ENCODE assay signal across 11 mouse cellular contexts in the genomic region with DNA sequence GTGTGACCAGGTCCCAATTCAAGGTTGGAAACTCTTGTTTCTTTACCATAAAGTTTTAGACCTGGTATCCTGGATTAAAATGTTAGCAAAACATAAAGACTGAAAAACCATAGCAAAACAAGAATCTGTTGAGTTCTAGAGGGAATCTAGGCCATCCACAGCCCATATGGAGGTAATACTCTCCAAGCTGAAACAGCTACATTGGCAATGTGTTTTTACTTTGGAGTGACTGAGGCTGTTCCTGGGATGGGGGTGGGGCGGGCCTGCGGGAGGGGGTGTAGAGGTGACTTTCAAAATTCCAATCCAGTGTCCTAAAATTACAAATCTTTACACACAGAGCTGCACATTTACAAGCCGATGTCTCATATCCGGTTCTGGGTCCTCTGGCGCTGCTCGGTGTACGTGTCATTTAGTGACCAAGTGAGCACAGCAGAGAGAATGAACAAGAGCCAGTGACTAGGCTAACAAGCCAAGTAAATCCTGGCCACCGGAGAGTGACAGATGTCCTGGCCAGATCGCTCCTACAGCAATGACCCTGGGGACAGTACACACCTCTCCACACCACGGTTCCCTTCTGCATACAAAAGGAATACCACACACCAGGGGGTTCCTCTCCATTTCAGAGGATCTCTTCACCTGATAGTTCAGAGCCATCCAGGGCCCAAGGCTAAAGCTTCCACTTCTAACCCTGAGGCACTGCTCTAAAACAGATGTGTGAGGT. TPM values are rescaled to one million over a fixed set of nuclear protein-coding genes. Genes with fewer than 3 reads are reported as not detected.
A peak's percentile ranks its signal among the peaks of the same experiment; 100 is the strongest.
DNase-seq lines count a peak whose midpoint lies in the region; ATAC-seq and TF ChIP-seq lines count a peak whose summit lies in the region.
"Had no signal": no experiment of that assay in that cellular context is flagged by ENCODE, and none has a peak within 500 bp of the region (broad histone marks: within the 10 kb centered on the region; RNA-seq: fewer than 3 reads in every experiment).

No protein-coding gene starts in this region.

- TF ChIP-seq CTCF in cerebellum, adult 2 months (IDR thresholded peaks at IDR 0.05; ENCODE audit: borderline replicate concordance, insufficient read depth, low read depth, low read length) = no peak

- no peaks in the 10 kb centered on the region for H3K27me3 ChIP-seq in cerebellum, adult 2 months (ENCODE audit: control insufficient read depth, insufficient read depth, low read length)
- H3K27me3 ChIP-seq in embryonic facial prominence, embryonic 15.5 days = no peaks in the 10 kb centered on the region
- H3K27me3 ChIP-seq: midbrain, embryonic 12.5 days had no signal

- no peaks in the 10 kb centered on the region for H3K9me3 ChIP-seq in embryonic facial prominence, embryonic 15.5 days (replicated peaks)
- H3K9me3 ChIP-seq: midbrain, embryonic 12.5 days had no signal

- peak overlapping the region; percentile 96 for H3K27ac ChIP-seq in cerebellum, adult 2 months (ENCODE audit: insufficient read depth, low read length)
- H3K27ac ChIP-seq in embryonic facial prominence, embryonic 15.5 days (replicated peaks) = peak overlapping the region; percentile 74
- H3K27ac ChIP-seq: midbrain, embryonic 12.5 days had no signal

- no peak for DNase-seq in frontal cortex, postnatal 10 days (ENCODE audit: low spot score in 2 of 2)
- peak; percentile 62 for DNase-seq in 3T3-L1 (ENCODE audit: low read depth, low spot score)
- peak; percentile 88 to 95 for DNase-seq in cerebellum, adult 2 months
- DNase-seq in urinary bladder, postnatal 36 days (ENCODE audit: low spot score in 2 of 2) = no peak
- DNase-seq in thymus, postnatal 10 days (ENCODE audit: low spot score in 2 of 2) = no peak
- DNase-seq in right cerebral cortex, postnatal 10 days (ENCODE audit: low spot score in 2 of 2) = no peak
- DNase-seq: kidney, postnatal 4 days had no signal

- no peak overlapping the region for H3K4me3 ChIP-seq in cerebellum, adult 2 months (replicated peaks; ENCODE audit: insufficient read depth, low read depth, low read length)
- no peak overlapping the region for H3K4me3 ChIP-seq in embryonic facial prominence, embryonic 15.5 days (replicated peaks)
- H3K4me3 ChIP-seq: erythroblast, embryonic 14.5 days; midbrain, embryonic 12.5 days had no signal

- H3K9ac ChIP-seq in embryonic facial prominence, embryonic 15.5 days = no peak overlapping the region
- H3K9ac ChIP-seq: midbrain, embryonic 12.5 days had no signal

- TF ChIP-seq POLR2A in cerebellum, adult 2 months (IDR thresholded peaks at IDR 0.05; ENCODE audit: borderline replicate concordance, insufficient read depth, low read length) = no peak

- no peaks in the 10 kb centered on the region for H3K36me3 ChIP-seq in embryonic facial prominence, embryonic 15.5 days
- H3K36me3 ChIP-seq: midbrain, embryonic 12.5 days had no signal

- H3K4me2 ChIP-seq in embryonic facial prominence, embryonic 15.5 days (replicated peaks) = no peak overlapping the region
- H3K4me2 ChIP-seq: midbrain, embryonic 12.5 days had no signal

- peaks cover 43% of the 10 kb centered on the region for H3K4me1 ChIP-seq in cerebellum, adult 2 months (ENCODE audit: control insufficient read depth, insufficient read depth, low read length)
- peaks cover 33% of the 10 kb centered on the region for H3K4me1 ChIP-seq in embryonic facial prominence, embryonic 15.5 days

- ATAC-seq in frontal cortex, adult (ENCODE audit: low TSS enrichment) = peak; percentile 66
- 0 out of 2 replicates have a peak, but pooled peaks have one; percentile 20 for ATAC-seq in embryonic facial prominence, embryonic 15.5 days (ENCODE audit: insufficient number of reproducible peaks, low FRiP score, low TSS enrichment, low read depth)

- WGBS in cerebellum, adult 2 months = 6% methylated on average over 10 of the region's 10 CpGs
- WGBS in embryonic facial prominence, embryonic 15.5 days = 42% methylated on average over 10 of the region's 10 CpGs

RNA-seq across cellular contexts. Expression of gene Jmjd1c, which starts 12.3 kb away (rescaled TPM):
- polyA plus RNA-seq in cerebellum, adult 2 months (2012; rRNA removed) = 56.3 and 63.8 TPM in 2 replicates
- polyA plus RNA-seq in embryonic facial prominence, embryonic 15.5 days (2015; fragmentation: Nextera tagmentation; extraction: Ambion mirVana) = 56.1 and 56.6 TPM in 2 replicates

RNA-seq across cellular contexts. Expression of gene Reep3, which starts 13.1 kb away (rescaled TPM):
- 44.0 and 45.2 TPM in 2 replicates for polyA plus RNA-seq in cerebellum, adult 2 months (2012; rRNA removed)
- polyA plus RNA-seq in embryonic facial prominence, embryonic 15.5 days (2015; fragmentation: Nextera tagmentation; extraction: Ambion mirVana) = 47.7 and 55.5 TPM in 2 replicates

Comparison
In these comparisons a context has a peak if more than half of its experiments do, and no peak if none do; other contexts are left out.
1. DNase-seq: peak in 3T3-L1 (single experiment) and cerebellum, adult 2 months (2 of 2); none in frontal cortex, postnatal 10 days (0 of 2), urinary bladder, postnatal 36 days (0 of 2), thymus, postnatal 10 days (0 of 2) and right cerebral cortex, postnatal 10 days (0 of 2).